Mouse (Mus musculus) lung, postnatal 0 days (tissue): Measurements from ENCODE around the gene Ncln.

ENCODE experiments used
- CTCF ChIP-seq: IDR thresholded peaks from 2 replicates; pipeline ENCODE4 v1.5.1; 2016; ENCODE audit warnings: antibody characterized with exemption, mild to moderate bottlenecking
- EP300 ChIP-seq: IDR thresholded peaks from 2 replicates; pipeline ENCODE4 v1.6.1; 2016; ENCODE audit warnings: antibody characterized with exemption, mild to moderate bottlenecking, control low read depth

- TF ChIP-seq CTCF (no peak), EP300 (no peak)
These were observed 3.5 kb downstream of the Ncln start for GRCm38 (mm10) chr10:81492606-81493240.
